Mouse (Mus musculus) right cerebral cortex, postnatal 25 days (tissue): ENCODE results near the gene 1700001C02Rik.

Experiments used
- DNase-seq: peaks from one replicate; pipeline ENCODE4 v3.0.0; 2022

Gene 1700001C02Rik

DNA sequence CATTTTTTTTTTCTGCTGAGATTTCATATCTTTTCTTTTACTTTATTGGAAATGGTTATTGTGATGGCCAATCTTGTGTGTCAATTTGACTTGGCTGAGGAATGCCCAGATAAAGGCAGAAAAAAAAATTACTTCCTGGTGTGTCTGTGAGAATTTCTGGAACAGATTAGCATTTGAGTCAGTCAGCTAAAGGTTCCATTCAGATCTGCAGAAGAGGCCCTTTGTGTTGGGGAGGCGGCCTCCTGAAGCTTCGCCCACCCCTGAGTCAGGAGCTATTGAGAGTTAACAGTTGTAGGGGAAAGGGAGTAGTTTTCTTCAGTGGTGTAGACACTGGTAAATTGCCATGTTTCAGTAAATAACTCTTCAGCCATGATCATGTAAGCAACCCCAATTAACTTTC lies 29.4 kb downstream of the 1700001C02Rik start:
- no peak for DNase-seq

DNA sequence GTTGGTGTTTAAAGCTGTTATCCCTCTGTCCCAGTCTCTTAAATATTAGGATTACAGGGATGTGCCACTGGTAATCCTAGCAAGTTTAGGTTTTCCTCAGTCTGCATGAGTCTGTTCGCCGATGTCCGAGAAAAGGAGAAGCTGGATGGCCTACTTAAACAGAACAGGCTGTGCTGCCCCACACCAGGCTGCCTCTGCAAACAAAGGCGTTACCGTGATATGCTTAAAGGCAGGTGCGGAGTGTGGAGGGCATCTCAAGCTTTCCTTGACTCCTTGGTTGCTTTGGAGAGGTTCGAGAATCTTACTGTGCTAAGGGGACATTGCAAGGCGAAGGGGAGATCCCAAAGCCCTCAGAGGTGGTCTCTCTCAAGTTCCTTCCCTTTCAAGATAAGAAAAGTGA lies 31.0 kb downstream of the 1700001C02Rik start:
- DNase-seq: no peak

DNA sequence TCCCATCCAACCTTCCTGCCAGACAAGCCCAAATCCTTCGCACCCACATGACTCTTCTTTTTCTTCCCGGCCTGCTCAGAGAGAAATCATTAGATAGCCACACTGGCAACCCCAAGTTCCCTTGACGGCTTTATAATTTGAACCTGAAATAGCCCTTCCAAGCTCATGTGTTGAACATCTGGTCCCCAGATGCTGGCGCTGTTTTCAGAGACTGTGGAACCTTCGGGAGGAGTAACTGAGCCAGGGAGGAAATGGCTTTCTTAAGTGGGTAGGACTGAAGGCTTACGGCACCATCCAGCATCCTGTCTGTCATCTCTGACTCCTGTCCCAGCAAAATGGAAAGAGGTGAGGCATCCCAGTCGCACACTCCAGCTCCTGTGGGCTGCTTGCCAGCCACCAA lies 31.5 kb downstream of the 1700001C02Rik start:
- DNase-seq: no peak

DNA sequence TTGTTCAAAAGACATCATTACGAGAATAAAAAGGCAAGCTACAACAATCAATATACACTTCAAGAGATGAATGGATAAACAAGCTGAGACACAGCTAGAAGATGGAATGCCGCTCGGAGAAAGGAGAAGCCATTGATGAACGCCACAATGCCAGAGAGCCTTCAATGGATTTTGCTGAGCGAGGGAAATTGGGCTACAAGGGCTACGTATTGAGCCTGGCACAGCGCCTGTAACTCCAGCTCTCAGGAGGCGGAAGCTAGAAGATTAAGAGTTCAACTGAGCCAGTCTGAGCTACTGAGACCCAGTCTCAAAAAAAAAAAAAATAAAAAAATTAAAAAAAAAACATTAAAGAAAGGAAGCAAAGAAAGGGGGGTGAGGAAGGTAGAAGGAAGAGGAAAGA lies 47.3 kb downstream of the 1700001C02Rik start:
- DNase-seq: no peak

DNA sequence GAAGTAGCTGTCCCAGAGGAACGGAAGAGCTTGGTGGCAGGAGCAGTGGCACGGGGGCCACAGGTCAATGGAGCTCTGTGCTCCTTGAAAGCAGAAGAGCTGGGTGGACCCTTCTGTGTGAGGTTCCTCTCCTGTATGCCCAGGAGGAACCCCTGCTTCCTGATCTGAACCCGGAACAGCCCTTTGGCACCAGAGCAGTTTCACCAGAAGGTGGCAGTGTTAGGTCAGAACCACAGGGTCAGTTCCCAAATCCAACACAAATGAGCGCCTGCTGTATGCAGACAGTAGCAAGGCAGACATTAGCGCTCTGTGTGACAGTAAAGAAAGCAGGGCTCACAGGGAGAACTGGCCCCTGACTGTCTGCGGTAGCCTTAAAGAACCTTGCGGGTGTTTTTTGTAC lies 50.5 kb downstream of the 1700001C02Rik start:
- peak; percentile 15 for DNase-seq

DNA sequence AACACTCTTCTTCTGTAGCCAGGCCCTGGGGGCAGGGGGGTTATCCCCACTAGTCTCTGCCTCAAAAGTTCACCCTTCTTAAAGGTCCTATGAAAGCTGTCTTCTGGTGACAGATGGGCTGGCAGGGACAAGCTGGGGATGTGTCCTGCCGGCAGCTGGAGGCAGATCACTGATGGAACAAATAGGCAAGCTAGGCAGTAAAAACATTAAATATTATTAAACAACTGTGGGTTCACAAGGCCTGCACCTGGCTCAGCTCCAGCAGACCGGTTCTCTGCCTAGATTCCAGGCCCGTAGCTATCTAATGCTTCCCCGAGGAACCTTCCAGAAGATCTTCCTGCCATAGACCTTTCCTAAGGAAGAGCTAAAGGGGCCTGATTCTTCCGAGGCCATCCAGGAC lies 52.3 kb downstream of the 1700001C02Rik start:
- DNase-seq: no peak

DNA sequence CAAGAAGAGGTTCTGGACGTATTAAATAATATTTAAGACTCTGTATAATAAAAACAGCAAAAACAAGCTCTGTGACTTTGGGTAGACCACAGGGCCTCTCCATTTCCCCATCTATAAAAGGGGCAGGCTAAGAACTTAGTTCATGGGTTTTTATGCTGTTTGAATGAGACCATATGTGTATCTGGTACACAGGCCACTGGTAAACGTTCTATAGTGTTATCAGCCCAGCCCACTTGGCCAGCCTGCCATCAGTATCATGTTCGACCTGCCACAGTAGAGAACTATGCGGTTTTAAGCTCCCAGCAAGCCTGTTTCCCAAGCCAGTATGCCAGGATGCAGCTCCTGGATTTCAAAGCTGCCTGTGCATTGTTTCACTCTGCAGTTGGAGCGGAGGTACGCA lies 52.7 kb downstream of the 1700001C02Rik start:
- no peak for DNase-seq

DNA sequence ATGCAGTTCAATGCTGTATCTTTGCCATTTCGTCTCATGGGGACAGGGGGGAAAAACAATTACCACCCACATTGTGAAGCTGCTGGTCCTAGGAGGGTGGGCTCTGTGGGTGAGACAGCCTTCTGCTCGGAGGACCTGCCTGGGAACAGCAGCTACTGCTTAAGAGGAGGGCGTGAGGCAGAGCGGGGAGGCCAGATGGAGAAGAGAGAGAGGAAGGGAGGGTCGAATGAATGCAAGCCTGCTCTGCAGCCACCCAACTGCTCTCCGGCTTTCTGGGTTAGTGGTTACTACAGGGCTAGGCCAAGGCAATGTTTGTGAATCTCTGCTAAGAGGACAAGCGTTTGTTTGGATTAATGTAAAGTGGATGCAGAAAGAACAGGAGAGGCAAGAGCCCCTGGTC lies 53.6 kb downstream of the 1700001C02Rik start:
- DNase-seq: no peak

DNA sequence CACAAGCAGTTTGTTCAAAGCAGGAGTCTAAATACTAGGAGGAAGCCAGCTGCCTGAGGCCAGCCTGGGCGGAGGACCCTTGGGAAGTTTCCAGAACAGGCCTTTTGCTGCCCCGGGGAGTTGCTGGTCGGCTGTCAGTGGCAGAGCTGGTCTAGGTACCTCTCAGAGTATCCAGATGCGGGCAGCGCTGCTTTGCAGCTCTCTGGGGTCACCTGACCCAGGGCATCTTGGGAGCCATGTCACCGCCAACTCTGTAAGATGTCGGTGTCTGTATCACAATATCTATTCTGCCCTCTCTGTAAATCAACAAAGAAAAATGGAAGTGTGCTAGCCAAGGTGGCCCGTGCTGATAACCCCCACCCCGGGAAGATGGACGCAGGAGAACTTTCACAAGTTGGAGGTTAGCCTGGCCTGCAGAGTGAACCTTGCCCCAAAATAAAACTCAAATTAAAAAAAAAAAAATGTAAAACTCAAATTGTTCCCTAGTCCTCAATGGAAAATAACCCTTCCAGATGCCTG lies 54.4 kb downstream of the 1700001C02Rik start:
- no peak for DNase-seq

DNA sequence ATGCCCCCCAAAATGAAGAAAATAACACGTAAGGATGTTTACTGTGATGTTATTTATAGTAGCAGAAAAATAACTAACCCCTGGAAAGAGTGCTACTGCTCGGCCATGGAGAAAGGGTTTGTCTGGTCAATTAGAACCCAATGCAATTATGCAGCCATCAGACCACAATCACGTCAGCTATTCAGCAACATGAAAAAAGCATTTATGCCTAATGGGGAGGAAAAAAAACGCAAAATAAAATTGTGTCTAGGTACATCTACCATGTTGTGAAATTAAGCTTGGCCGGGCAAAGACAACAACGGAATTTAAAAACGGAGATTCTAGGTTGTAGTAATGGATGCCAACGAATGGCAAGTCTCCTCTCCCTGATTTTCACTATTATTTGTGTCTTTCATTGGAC lies 56.6 kb downstream of the 1700001C02Rik start:
- no peak for DNase-seq

DNA sequence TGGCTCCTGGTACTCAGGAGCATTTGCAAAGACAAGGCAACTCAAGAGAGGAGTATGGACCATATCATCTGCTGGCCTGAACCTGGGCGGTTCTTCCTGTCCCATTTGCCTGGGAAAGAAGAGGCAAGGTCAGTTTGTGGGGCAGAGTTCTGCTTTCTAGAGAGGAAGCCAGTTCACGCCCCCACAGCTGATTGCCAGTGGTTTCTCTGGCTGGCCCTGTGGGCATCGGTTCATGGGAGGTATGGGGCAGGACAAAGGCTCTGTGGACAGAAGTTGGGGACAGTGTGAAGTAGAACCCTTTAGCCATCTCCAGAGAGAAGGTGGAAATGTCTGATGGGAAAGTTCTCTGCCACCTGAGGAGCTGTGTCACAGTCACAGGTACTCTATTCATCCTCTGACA lies 57.3 kb downstream of the 1700001C02Rik start:
- DNase-seq: no peak

DNA sequence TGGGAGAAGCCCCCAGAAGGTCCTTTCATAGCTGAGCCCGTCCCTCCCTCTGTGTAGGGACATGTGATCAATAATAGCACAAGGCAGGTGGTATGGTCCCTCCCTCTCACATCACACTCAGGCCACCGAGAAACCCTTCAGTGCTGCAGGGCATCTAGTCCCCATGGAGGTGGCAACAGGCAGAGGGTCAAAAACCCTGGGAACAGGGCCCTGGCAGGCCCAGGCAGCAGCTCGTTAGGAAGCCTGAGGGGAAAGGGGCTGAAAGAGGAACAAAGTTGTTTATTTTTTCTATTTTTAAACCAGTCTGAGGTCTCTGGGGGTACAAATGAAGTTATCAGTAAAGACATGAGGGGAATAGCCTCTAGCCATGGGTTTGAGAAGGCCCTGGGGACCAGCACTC lies 58.4 kb downstream of the 1700001C02Rik start:
- no peak for DNase-seq

DNA sequence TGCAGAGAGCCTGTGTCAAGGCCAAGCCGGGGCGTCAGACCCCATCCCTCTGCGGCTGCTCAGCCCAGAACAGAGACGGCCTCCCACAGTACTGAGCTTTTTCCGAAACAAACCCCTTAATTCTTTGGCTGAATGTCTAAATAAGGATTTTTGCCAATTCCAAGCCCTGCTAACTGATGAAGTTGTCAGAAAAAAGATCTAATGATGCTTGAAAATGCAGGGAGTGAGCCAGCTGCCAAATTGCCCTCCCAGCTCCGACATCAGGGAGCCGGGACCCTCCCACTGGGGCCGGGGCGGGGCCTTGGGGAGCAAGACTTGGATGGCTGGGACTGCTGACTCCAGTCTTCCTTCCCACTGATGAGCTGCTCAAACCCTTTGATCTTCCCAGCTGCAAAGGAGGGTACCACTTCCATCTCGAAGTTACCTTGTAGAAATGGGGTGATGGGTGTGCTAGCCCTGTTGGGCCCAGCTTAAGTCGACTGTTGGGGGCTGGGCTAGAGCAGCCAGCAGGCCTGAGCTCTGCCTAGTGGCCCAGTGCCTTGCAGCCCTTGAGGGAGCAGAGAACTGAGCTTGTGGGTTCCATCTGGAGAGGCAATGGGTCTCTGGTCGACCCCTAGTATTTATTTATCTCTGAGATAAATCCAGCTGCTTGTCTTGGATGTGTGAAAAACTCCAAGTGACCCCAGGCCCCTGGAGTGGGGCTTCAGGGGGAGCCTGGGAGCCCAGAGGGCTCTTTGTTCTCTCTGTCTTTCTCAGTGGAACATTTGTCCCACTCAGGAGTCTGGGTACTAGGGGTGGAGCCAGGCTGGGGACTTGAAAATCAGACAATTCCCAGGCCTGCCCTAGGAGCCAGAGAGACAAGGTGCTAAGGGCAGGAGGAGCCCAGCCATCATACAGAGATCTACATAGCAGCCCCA lies 60.3 kb downstream of the 1700001C02Rik start:
- no peak for DNase-seq

DNA sequence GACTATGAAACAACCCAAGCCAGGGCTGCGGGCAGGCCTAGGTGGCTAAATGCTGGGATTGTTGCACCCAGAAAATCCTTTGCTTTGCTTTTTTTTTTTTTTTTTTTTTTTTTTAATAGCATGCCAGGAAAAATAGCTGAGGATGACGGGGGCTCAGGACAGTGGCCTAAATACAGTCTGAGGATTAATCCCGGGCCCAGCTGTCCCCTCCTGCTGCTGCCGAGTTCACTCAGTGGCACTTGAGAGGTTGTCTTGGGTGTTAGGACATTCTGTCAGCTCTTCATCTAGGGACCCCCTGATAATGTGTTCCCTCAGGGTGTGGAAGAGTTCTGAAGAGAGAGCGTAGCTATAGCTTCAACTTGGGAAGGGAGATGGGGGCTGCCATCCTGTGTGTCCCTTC lies 61.3 kb downstream of the 1700001C02Rik start:
- no peak for DNase-seq

DNA sequence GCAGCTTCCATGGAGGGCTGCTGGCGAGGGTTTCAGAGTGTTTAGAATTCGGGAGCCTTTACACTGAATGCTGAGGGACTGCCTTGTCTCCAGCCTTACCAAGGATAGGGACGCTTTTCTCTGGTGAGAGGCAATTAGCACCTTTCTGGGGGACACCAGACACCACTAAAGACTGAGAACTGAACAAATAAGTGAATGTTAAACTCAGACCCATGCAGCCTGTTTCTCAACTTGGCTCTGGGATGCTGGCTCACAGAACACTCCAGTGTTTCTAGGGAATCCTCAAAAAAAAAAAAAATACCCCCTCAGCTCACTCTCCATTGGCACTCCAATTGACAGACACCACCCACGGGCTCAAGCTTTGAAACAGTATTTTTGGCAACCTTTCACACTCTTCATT lies 63.1 kb downstream of the 1700001C02Rik start:
- no peak for DNase-seq
